Mouse (Mus musculus) small intestine, adult 10 weeks (tissue): ENCODE data around the gene Inha. TPM values are rescaled to one million over a fixed set of nuclear protein-coding genes. Genes with fewer than 3 reads are reported as not detected.

Experiments used
- polyA plus RNA-seq: library from polyadenylated mRNA; stranded (reverse); fragments of 350-450 nt; fragmentation: Illumina TruSeq; extraction: RNeasy Lipid Tissue Mini Kit (QIAGEN cat#74804); gene quantifications from one replicate; pipeline ENCODE4 v1.2.3, GENCODE M21; 2014; ENCODE audit warnings: low replicate concordance

The Inha gene
- not detected for polyA plus RNA-seq

DNA sequence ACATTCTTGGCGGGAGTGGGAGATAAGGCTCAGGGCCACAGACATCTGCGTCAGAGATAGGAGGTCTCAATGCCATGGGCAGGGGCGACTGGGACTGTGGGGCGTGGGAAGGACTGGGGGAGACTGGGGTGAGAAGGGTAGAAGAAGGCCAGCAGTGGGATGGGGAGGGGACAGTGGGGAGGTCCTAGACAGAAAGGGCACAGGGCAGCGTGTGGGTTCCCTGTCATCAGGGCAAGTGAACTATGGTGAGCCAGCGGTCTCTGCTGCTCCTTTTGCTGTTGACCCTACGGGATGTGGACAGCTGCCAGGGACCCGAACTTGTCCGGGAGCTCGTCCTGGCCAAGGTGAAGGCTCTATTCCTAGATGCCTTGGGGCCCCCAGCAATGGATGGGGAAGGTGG is at the start of gene Inha:
Gene Inha (plus strand): TSS at position 72 of the 400 bp plus-strand sequence.

DNA sequence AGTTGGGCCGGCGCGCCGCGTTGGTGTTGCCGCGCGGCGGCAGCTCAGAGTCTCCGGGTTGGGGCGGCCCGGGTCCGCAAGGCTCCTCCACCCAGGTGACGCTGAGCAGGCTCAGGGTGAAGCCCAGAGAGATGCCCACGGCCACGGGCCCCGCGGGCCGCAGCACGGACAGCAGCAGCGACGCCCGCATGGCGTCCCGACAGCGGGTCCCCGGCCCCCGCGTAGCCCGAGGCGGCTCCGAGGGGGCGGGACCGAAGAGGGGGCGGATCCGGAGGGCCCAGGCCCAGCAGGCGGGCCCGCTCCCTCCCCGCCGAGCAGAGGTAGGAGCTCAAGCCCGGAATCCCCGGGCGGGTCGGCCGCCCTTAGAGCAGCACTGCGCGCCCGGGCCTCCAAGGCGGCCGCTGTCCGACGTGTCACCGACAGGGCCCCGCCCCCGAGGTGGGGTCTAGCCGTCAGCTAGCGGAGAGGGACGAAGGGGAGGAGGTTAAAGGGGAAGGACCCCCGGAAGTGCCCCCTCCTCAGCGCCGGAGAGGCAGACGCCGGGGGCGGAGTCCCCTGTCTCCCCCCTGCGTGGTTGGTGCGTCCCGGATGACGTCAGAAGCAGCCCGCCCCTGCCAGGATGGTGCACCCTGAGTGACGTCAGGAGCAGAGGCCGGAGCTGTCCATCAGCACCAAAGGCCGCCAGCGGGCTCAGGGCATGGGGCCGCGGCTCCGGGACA is 27.8 kb upstream of the Inha start, which contains the start of the genes Chpf and Tmem198:
Gene Chpf (minus strand): TSS at position 392 of the 719 bp plus-strand sequence.
Gene Tmem198 (plus strand): TSS at position 617 of the 719 bp plus-strand sequence.

DNA sequence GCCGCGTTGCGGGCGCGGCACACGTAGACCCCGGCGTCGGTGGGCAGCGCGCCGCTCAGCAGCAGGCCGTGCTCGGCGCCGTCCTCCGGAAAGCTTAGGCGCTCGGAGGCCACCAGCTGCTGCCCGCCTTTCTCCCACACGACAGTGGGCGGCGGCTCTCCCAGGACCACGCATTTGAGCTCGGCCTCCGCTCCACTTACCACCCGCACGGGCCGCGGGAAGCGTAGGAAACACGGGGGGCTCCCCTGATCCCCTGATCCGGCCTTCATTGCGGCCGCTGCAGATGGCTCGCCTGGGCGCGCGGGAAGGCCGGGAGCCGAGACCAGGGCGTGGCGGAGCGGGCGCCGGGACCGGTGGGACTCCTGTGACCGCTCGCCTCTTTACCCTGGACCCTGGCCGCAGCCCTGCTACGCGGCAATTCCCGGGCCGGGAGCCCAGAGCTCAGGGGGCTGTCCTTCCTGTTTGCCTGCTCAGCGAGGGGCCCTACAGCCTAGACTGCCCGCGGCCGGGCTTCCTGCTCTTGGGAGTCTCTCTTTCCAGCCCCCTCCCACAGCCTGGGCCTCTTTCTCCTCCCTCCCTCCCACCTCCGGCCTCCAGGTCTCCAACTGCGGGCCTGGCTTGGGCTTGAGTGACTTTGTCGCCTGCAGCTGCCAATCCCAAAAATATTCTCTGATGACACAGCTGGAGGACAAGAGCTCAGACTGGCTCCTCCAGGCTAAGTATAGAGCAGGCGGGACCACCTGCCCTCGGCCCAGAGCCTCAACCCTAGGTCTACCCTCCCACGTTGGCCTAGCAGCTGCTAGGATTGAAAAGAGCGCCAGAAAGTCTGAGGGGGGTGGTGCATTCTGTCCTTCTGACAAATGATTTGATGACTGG is 683 bp upstream of the Inha start, which contains the start of gene Obsl1:
Gene Obsl1 (minus strand): TSS at position 497 of the 876 bp plus-strand sequence.

DNA sequence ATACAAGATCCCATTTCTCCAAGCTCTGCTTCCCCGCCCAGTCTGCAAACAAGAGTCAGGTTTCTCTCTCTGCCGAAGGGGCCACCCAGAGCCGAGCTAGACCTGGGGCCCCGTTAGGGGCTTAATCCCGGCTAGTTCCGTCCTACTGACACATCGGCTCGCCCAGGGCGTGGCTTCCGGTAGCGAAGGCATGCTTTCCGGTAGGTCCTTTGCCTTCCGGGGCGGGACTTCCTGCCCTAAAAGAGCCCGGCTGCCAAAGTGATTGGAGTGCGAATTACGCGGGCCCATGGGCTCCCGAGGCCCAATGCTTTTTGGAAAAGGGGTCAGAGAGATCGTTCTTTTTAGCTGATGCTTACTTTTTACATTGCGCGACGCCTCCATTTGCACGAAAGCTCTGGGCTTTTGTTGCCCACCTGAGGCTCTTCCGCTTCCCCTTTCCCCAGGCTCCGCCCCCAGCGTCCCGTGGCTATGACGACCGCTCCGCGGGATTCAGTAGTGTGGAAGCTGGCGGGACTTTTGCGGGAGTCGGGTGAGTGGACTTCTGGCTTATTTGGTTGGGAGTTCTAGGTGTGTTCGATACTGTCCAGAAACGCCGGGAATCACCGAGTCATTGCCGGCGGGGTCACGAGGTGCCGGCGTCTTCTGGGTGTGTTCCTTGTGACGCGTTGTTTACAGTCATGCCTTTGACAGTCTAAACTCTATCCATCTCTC is 14.6 kb downstream of the Inha start, which contains the start of gene Stk11ip:
Gene Stk11ip (plus strand): TSS at position 209 of the 711 bp plus-strand sequence.

DNA sequence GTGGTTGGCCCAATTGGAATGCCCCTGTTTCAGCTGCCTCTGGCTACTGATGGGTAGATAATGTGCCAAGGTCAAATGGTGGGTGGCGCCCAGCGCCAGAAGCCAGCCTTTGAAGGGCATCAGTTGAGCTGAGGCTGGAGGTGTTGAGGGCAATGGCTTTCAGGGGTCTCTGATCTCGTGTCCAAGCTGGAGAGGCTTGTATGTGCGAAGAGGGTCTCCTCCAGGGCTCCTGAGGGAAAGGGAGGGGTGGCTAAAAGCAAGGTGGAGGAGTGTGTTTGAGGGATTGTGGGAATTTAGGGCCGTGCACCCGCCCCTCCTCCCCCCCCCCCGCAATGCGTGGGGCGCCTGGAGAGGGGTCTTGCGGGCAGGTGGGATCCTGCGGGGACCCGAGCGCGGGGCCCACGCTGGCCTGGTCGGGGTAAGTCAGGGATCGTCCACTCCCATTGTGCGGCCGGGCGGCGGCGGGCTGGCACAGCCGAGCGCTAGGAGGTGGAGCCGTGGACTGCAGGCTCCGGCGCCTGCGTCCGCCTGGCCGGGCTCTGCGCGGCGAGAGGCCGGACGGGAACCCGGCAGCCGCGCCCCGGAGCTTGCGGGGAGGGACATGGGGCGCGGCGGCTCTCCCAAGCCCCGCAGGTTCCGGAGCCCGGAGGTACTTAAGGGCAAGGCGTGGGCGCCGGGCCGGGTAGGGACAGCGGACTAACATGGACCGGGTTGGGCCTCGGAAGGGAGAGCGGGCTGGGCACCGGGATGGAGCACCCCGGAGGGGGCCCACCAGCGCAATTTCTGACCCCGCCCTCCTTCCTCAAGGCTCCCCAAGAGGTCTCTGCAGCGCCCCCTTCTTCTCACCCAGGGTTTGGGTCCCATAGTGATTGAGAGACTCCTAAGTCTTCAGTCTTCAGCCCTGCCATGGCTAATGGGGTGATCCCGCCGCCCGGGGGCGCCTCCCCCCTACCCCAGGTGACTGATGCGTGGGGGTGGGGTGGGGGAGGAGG is 39.4 kb downstream of the Inha start, which contains the start of gene Slc4a3:
Gene Slc4a3 (plus strand): TSS at position 302 of the 992 bp plus-strand sequence.

Other genes with a start within 250 kb of the Inha start
- not detected for gene Ptprn, start 242.6 kb upstream of the Inha start, polyA plus RNA-seq
- 2.4 TPM for gene Resp18, start 228.7 kb upstream of the Inha start, polyA plus RNA-seq
- 1.3 TPM for gene Dnpep, start 189.1 kb upstream of the Inha start, polyA plus RNA-seq
- gene Des, start 146.7 kb upstream of the Inha start, polyA plus RNA-seq, result 0.97 TPM
- 1.9 TPM for gene Speg, start 131.8 kb upstream of the Inha start, polyA plus RNA-seq
- gene Gmppa, start 71.1 kb upstream of the Inha start, polyA plus RNA-seq, result 5.8 TPM
- gene Asic4, start 56.6 kb upstream of the Inha start, polyA plus RNA-seq, result not detected
- gene Chpf, start 27.8 kb upstream of the Inha start, polyA plus RNA-seq, result not detected
- not detected for gene Tmem198, start 27.5 kb upstream of the Inha start, polyA plus RNA-seq
- not detected for gene Obsl1, start 625 bp upstream of the Inha start, polyA plus RNA-seq
- gene Stk11ip, start 14.5 kb downstream of the Inha start, polyA plus RNA-seq, result 1.0 TPM
- 0.07 TPM for gene Slc4a3, start 39.2 kb downstream of the Inha start, polyA plus RNA-seq